Mouse (Mus musculus) frontal cortex, adult 2 months (tissue): ENCODE data around the gene Slc6a20b. TPM values are rescaled to one million over a fixed set of nuclear protein-coding genes. Genes with fewer than 3 reads are reported as not detected.

Experiments used
- DNase-seq, 2 experiments: peaks; one replicate each; pipeline ENCODE4 v3.0.0; 2022; ENCODE audit warnings: low spot score in 1 of 2; ENCODE audit errors: extremely low spot score in 1 of 2
- polyA plus RNA-seq: library from polyadenylated mRNA; depleted of rRNA; stranded (reverse); fragments of >200 nt; gene quantifications from 2 replicates; pipeline ENCODE4 v1.2.3, GENCODE M21; 2012; rRNA removed

The Slc6a20b gene
- polyA plus RNA-seq, 1 experiment, result 0.48 TPM

GRCm38 (mm10) chr9:123595194-123595593, 37.2 kb downstream of the Slc6a20b start:
- no peak for DNase-seq

GRCm38 (mm10) chr9:123589240-123589910, 43.0 kb downstream of the Slc6a20b start:
- no peak for DNase-seq

GRCm38 (mm10) chr9:123577360-123578192, 54.8 kb downstream of the Slc6a20b start:
- no peak for DNase-seq

GRCm38 (mm10) chr9:123554599-123554998, 77.8 kb downstream of the Slc6a20b start:
- no peak for DNase-seq

Other genes starting within 250 kb of the Slc6a20b start
- 7.9 and 8.4 TPM in 2 replicates for gene Limd1, start 153.9 kb downstream of the Slc6a20b start, polyA plus RNA-seq
- 37.3 and 40.8 TPM in 2 replicates for gene Sacm1l, start 102.8 kb downstream of the Slc6a20b start, polyA plus RNA-seq
- 0.13 and 0.44 TPM in 2 replicates for gene Ccr9, start 45.9 kb upstream of the Slc6a20b start, polyA plus RNA-seq
- 17.9 and 26.1 TPM in 2 replicates for gene Slc6a20a, start 46.3 kb upstream of the Slc6a20b start, polyA plus RNA-seq
- 30.1 and 34.0 TPM in 2 replicates for gene Lztfl1, start 85.1 kb upstream of the Slc6a20b start, polyA plus RNA-seq
- gene Cxcr6, start 173.9 kb upstream of the Slc6a20b start, polyA plus RNA-seq, result 0.12 and 0.13 TPM in 2 replicates
- 23.1 and 23.7 TPM in 2 replicates for gene Fyco1, start 219.3 kb upstream of the Slc6a20b start, polyA plus RNA-seq
- not detected in 2 replicates for gene Xcr1, start 229.5 kb upstream of the Slc6a20b start, polyA plus RNA-seq